Mouse (Mus musculus): ENCODE measurements around the gene Gnat2.

DNA sequence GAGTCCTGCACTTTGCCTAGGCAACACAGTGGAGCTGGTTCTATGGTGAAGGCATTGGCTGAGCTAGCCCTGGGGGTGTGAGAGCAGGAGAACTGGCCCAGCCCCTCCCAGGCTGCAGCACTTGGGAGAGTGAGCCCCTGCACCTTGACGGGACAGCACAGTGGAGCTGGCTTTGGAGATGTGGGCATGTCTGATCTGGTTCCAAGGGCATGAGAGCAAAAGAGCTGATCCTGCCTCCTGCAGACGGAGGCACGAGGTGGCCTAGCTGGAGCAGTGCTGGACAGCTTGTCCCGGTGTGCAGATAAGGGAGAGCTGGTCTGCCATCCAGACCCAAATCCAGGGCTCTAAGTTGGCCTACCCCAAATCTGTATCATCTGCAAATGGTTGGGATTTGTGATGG, 27.9 kb upstream of the Gnat2 start:
- no peak for TF ChIP-seq CTCF (IDR thresholded peaks at IDR 0.05; ENCODE audit: low read depth, low read length)
- TF ChIP-seq EP300 (IDR thresholded peaks at IDR 0.05; ENCODE audit: insufficient read depth, low read depth, low read length), result no peak
- TF ChIP-seq POLR2A (IDR thresholded peaks at IDR 0.05; ENCODE audit: insufficient read depth, low read length), result no peak

All from ES-Bruce4 (cell line).